Mouse (Mus musculus) cerebellum, adult 18-20 months (tissue): ENCODE measurements around the gene Olfr1441.

ENCODE experiments used
- DNase-seq, 2 experiments: peaks; one replicate each; pipeline ENCODE4 v3.0.0; 2021

Gene Olfr1441

DNA sequence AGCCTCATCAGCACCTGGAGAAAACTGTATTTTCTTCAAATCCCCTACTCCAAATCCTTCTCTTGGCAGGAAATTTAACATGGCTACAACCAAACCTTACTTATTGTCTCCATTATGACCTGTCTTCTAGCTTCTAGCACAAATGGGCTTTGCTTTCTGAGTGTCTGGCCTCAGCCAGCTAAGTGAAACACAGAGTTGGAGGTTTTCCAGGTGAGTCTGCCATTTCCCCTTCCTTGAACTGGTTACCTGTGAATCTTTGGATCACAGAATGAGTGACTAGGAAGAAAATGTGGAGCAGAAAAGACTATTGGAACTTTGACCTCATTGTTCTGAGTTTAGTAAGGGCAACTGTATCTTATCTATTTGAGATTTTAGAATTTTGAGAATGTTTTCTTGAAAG lies at the start of gene Olfr1441:
Gene Olfr1441 (plus strand): TSS at position 73 of the 400 bp plus-strand sequence.
- no peak for DNase-seq

GRCm38 (mm10) chr19:12373004-12373403 lies 44.2 kb upstream of the Olfr1441 start:
- DNase-seq: no peak

DNA sequence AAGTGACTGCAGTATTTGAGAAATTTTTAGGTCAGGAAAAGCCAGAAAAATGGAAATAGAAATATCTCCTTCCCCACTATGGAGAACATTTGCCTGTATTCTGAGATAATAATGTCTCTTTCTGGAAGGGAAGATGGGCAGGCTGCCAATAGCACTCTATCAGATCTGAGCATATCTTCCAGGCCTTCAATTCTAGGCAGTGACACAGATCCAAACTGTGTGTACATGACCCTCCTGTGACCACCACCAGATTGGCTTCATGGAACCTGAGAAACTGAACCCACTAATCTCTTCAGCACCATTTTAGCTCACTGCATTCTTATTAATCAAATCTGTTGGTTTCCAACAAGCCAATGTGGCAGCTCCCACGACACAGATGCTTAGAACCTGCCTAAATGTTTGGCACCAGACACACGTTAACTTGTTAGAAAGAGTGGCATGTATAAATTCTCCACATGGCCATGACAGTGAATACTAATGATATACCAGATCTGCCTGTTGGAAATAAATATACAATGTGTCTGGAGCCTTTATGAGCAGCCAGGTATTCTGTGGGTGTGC lies 42.7 kb upstream of the Olfr1441 start:
- DNase-seq: no peak

GRCm38 (mm10) chr19:12386979-12387378 lies 30.3 kb upstream of the Olfr1441 start, which contains the start of gene Olfr1440:
Olfr1440 (plus strand) TSS chr19:12387279.
- DNase-seq: no peak

- no peak for DNase-seq
Measured at GRCm38 (mm10) chr19:12413737-12414136, 3.5 kb upstream of the Olfr1441 start.

DNA sequence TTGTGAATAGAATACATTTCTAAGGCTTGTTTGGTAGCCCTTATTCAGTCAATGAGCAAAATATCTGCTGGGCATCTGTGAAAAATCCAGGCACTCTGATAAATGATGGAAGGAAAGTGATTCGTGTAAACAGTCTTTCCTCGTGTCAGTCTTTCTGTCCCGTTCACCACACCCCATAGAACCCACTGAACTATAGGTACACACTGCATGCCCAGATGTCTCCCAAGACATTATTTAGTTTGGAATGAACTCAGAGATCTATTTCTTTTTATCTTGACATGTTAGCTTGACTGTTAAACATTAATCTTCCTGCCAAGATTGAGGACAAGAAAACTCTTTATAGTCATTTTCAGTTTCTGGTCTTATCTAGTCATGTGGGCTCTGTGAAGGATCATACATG lies 1.1 kb downstream of the Olfr1441 start:
- no peak for DNase-seq

DNA sequence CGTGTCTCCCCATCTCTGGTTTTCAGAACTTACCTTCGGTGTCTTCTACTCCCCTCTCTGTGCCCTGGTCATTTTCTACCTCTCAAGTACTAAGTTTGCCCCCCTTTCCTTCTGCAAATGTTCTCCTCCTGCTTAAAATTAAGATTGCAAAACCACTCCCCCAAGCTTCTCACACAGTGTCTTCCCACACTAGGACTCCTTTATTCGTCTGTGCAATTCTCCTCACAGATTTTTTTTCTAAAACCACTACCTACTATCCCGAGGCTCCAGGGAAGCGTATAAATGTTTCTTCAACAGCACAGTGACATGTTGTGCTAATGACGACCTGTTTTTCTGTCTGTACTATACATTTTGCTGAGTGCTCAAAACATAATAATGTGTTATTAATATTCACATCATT lies 3.3 kb downstream of the Olfr1441 start:
- DNase-seq: no peak

DNA sequence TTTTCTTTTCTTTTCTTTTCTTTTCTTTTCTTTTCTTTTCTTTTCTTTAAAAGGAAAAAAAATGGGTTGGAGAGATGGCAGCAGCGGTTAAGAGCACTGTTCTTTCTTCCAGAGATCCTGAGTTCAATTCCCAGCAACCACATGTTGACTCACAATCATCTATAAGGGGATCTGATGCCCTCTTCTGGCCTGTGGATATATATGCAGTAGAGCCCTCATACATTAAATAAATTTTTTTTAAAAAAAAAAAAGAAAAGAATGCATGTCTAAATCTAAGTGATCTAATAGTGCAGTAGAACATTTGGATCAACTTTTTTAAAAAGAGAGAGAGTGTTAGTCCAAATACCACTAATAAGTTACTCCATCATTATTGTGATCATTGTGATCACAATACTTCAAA lies 4.4 kb downstream of the Olfr1441 start:
- DNase-seq: no peak

GRCm38 (mm10) chr19:12427101-12427500 lies 9.9 kb downstream of the Olfr1441 start:
- DNase-seq: no peak

- no peak for DNase-seq
Measured at GRCm38 (mm10) chr19:12427605-12428004, 10.4 kb downstream of the Olfr1441 start, which contains the start of gene Pfpl. Pfpl (plus strand) TSS chr19:12427905.

DNA sequence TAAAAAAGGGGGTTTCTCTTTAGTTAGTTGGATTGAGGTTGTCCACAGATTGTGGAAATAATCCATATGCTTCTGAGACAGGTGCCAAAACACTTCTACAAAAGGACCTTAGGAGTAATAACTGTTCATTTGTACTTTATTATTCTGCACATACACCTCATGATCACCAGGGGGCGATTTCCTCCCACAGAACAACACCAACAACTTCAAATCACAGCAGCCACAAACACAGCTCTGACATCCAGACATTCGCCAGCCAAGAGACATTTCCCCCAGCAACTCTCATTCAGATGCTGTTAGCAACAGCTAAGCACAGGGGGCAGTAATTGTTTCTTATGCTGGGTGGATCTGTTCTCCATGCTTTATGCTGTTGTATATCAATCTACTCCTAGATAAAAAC lies 15.8 kb downstream of the Olfr1441 start:
- DNase-seq: peak; percentile 9 to 17

DNA sequence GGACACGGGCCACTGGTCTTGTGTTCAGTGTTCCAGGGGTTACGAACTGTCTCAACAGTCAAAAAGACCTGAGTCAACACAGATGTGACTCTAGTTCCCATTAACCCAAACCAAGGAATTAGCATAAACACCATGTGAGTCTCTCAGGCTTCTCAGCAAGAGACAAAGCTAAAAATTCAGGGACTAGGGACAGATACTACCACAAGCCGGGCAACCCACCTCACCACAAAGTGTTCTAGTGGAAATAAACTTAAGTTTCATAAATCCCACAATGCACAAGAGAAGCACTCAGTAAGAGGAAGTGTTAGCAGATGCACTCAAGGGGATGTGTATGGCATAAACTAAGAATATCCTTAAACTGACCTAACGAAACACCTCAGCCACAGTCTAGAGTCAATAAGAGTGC lies 17.8 kb downstream of the Olfr1441 start:
- DNase-seq: no peak

DNA sequence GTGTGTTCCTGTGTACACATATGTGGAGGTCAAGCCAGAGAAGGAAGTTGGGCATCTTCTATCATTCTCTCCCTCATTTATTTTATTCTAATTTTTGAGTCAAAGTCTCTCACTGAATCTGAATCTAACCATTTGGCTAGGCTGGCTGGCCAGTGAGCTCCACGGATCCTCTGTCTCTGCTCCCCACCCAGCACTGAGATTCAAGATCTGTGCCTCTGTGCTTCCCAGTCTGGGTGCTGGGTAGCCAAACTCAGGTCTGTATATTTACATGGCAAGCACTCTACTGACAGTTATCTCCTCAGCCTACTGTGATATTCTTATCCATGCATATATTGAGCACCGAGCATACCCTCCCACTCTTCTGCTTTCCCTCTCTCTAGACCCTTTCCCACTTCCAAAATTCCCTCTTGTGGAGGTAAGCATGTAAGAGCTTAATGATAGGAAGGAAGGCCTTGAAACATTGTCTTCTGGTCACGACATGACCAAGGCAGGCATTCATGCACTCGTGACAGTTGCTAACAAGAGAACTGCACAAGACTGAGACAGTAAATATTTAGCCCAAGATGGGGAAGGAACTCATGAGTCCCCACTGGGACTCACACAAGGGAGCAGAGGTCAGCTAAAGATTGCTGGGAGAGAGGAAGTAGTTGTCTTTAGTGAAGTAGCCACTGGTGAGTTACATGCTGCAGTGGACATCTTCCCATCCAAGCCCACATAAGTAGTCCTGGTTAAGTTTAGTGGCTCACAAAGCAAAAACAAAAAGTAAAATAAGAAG lies 18.7 kb downstream of the Olfr1441 start:
- DNase-seq: no peak

DNA sequence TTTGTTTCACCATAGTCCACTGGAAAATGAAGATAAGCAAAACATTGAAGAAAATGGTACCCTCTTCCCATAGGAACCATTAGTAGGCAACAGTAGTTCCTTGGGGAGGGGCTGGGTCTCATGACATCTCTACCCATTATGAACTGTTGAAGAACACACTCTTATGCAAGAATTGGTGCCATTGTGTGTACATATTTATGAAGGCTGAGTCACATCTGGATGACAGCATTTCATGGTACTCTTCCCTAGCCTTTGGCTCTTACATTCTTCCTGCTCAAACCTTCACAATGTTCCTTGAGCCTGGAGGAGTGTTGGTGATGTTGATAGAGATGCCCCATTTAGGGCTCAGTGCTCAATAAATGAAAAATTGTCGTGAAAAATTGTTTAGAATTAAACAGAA lies 22.3 kb downstream of the Olfr1441 start:
- DNase-seq: no peak

DNA sequence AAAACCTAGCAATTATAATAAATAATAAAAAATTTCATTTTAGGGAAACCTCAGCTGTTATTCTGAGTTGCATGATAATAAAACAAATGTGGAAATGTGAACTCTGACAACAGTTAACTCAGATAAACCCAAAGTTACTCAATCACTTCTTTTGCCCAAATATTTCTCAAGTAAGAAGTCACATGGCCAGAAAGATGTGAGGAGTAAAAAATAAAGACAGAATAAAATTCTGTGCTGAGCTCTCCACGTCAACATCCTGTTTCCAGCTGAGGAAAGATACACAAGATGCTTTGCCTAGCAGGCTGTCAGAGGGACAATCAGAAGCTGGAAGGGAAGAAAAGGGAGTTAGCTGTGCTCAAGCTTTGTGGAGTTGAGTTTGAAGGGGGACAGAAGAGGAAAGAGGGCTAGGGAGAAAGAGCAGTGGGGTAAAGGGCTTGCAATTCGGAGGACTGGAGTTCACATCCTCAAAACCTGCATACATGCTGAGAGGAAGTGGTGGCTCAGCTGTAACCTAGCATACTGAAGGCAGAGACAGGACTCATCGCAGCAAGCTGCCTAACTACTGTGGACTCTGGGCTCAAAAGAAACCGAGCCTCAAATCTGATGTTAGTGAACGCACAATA lies 23.0 kb downstream of the Olfr1441 start:
- DNase-seq: no peak

GRCm38 (mm10) chr19:12442560-12442959 lies 25.3 kb downstream of the Olfr1441 start:
- no peak for DNase-seq

GRCm38 (mm10) chr19:12445014-12445413 lies 27.8 kb downstream of the Olfr1441 start:
- no peak for DNase-seq

GRCm38 (mm10) chr19:12457401-12458066 lies 40.3 kb downstream of the Olfr1441 start:
- DNase-seq: no peak

- no peak for DNase-seq
Measured at GRCm38 (mm10) chr19:12459516-12459915, 42.3 kb downstream of the Olfr1441 start.

- no peak for DNase-seq
Measured at GRCm38 (mm10) chr19:12460282-12461249, 43.3 kb downstream of the Olfr1441 start, which contains the start of gene Mpeg1. Mpeg1 (plus strand) TSS chr19:12460779.

- DNase-seq: no peak
Measured at GRCm38 (mm10) chr19:12462851-12463721, 45.9 kb downstream of the Olfr1441 start.
